Mouse (Mus musculus): ENCODE data around the gene Aldh3b1. TPM values are rescaled to one million over a fixed set of nuclear protein-coding genes. Genes with fewer than 3 reads are reported as not detected.

The Aldh3b1 gene
- polyA plus RNA-seq, 1 experiment from 2014 or later: 2.3 TPM

DNA sequence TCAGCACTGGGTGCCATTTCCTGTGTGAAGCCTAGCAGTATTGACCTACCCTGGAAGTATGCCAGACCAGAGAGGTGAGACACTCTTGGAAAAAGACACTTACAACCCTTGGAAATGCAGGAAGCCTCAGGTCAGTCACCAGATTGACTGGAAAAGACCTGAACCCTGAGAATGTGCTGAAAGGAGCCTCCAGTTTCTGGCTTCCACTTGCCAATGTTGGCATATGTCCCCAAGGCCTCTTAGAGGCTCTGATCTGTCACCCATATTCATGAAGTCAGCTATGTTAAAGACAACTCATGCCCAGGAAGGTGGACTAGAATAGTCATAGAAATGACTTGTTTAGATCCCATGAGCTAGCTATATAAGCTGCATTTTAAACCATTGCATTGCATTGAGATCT is 58.1 kb downstream of the Aldh3b1 start:
- no peak for ATAC-seq (replicated peaks; ENCODE audit: insufficient number of reproducible peaks, low FRiP score, low TSS enrichment)
- H3K36me3 ChIP-seq (ENCODE audit: control insufficient read depth, insufficient read depth, low read length): 0 out of 2 replicates have a peak, but pooled peaks cover 2% of the 10 kb centered on the region
- no peaks in the 10 kb centered on the region for H3K27me3 ChIP-seq (ENCODE audit: control insufficient read depth, insufficient read depth, low read length)
- no peak overlapping the region for H3K9ac ChIP-seq (ENCODE audit: low read depth, low read length)
- H3K4me3 ChIP-seq (ENCODE audit: low read depth, low read length): no peak overlapping the region
- H3K4me2 ChIP-seq: no peak overlapping the region
- no peak overlapping the region for H3K27ac ChIP-seq (ENCODE audit: low read depth, low read length)
- H3K4me1 ChIP-seq (ENCODE audit: control insufficient read depth, insufficient read depth, low read length): peaks cover 5% of the 10 kb centered on the region; the same call in 1 of the 2 replicates
- no peaks in the 10 kb centered on the region for H3K9me3 ChIP-seq (replicated peaks; ENCODE audit: control insufficient read depth, low read length)

DNA sequence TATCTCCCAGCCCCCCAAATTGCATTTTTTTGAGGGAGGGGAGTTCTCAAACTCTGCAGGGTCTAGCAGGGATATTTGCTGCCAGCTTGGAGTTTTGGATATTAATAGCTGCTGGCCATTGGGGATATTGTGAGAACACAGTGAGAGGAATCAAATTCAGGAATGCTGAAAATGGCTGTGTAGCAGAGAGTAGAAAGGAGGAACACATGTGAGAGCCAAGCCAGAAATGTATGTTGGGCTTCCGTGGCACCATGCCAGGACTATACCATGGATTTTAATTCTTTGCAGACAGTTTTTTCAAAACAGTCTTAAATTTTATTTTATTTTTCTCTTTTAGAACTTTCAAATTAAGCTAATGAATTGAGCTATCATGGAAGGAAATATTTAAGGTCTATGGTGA is 61.3 kb downstream of the Aldh3b1 start:
- peaks cover 6% of the 10 kb centered on the region; the same call in 1 of the 2 replicates for H3K36me3 ChIP-seq (ENCODE audit: control insufficient read depth, insufficient read depth, low read length)
- peaks cover 5% of the 10 kb centered on the region; the same call in 1 of the 2 replicates for H3K4me1 ChIP-seq (ENCODE audit: control insufficient read depth, insufficient read depth, low read length)
- ATAC-seq (replicated peaks; ENCODE audit: insufficient number of reproducible peaks, low FRiP score, low TSS enrichment): no peak
- no peak overlapping the region for H3K9ac ChIP-seq (ENCODE audit: low read depth, low read length)
- no peaks in the 10 kb centered on the region for H3K27me3 ChIP-seq (ENCODE audit: control insufficient read depth, insufficient read depth, low read length)
- no peak overlapping the region for H3K4me2 ChIP-seq
- H3K9me3 ChIP-seq (replicated peaks; ENCODE audit: control insufficient read depth, low read length): no peaks in the 10 kb centered on the region
- 86% methylated on average over 1 of the region's 1 CpGs for WGBS (ENCODE audit: insufficient replicate concordance)
- H3K27ac ChIP-seq (ENCODE audit: low read depth, low read length): no peak overlapping the region
- H3K4me3 ChIP-seq (ENCODE audit: low read depth, low read length): no peak overlapping the region

DNA sequence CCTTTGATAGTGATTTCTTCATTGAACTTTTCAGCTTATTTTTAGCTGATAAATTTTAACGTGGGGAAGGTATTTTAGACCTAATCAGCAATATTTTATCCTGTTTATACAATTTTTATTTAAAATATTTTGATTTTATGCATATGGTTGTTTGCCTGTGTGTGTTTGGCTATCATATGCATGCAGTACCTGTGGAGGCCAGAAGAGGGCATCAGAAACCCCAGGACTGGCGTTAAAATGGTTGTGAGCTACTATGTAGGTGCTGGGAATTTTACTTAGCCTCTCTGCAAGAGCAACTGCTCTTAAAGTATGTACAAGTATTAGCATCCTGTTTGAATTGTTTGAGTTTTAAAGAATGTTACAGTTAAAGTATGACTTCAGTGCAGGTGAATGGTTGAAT is 64.6 kb downstream of the Aldh3b1 start:
- Histone ChIP-seq H3K4me3 (ENCODE audit: low read depth, low read length) (no peak overlapping the region), H3K4me2 (no peak overlapping the region), H3K36me3 (ENCODE audit: control insufficient read depth, insufficient read depth, low read length) (peaks cover 6% of the 10 kb centered on the region; the same call in 1 of the 2 replicates), H3K9me3 (replicated peaks; ENCODE audit: control insufficient read depth, low read length) (no peaks in the 10 kb centered on the region), H3K27me3 (ENCODE audit: control insufficient read depth, insufficient read depth, low read length) (no peaks in the 10 kb centered on the region), H3K27ac (ENCODE audit: low read depth, low read length) (no peak overlapping the region), H3K4me1 (ENCODE audit: control insufficient read depth, insufficient read depth, low read length) (peaks cover 5% of the 10 kb centered on the region), H3K9ac (ENCODE audit: low read depth, low read length) (no peak overlapping the region)
- WGBS (ENCODE audit: insufficient replicate concordance): 75% methylated on average over 2 of the region's 2 CpGs
- no peak for ATAC-seq (replicated peaks; ENCODE audit: insufficient number of reproducible peaks, low FRiP score, low TSS enrichment)

Other genes with a start within 250 kb of the Aldh3b1 start
- 4.6 and 5.3 TPM in 2 replicates for gene Lrp5, start 243.2 kb downstream of the Aldh3b1 start, polyA plus RNA-seq (2014; fragmentation: Nextera tagmentation; extraction: Ambion mirVana)
- gene 1810055G02Rik, start 221.5 kb downstream of the Aldh3b1 start, polyA plus RNA-seq (2014; fragmentation: Nextera tagmentation; extraction: Ambion mirVana): 30.3 and 33.6 TPM in 2 replicates
- gene Kmt5b, start 162.4 kb downstream of the Aldh3b1 start, polyA plus RNA-seq (2014; fragmentation: Nextera tagmentation; extraction: Ambion mirVana): 22.2 and 27.6 TPM in 2 replicates
- 26.6 and 27.9 TPM in 2 replicates for gene Chka, start 78.0 kb downstream of the Aldh3b1 start, polyA plus RNA-seq (2014; fragmentation: Nextera tagmentation; extraction: Ambion mirVana)
- 16.2 and 18.7 TPM in 2 replicates for gene Tcirg1, start 22.7 kb downstream of the Aldh3b1 start, polyA plus RNA-seq (2014; fragmentation: Nextera tagmentation; extraction: Ambion mirVana)
- 364 and 376 TPM in 2 replicates for gene Ndufs8, start 17.0 kb downstream of the Aldh3b1 start, polyA plus RNA-seq (2014; fragmentation: Nextera tagmentation; extraction: Ambion mirVana)
- 4.5 and 6.2 TPM in 2 replicates for gene Unc93b1, start 5.4 kb upstream of the Aldh3b1 start, polyA plus RNA-seq (2014; fragmentation: Nextera tagmentation; extraction: Ambion mirVana)
- gene Aldh3b3, start 28.8 kb upstream of the Aldh3b1 start, polyA plus RNA-seq (2014; fragmentation: Nextera tagmentation; extraction: Ambion mirVana): not detected in 2 replicates
- gene Aldh3b2, start 42.5 kb upstream of the Aldh3b1 start, polyA plus RNA-seq (2014; fragmentation: Nextera tagmentation; extraction: Ambion mirVana): 0.16 TPM in 1 of 2 replicates, not detected in the other
- 8.0 and 11.3 TPM in 2 replicates for gene Acy3, start 56.8 kb upstream of the Aldh3b1 start, polyA plus RNA-seq (2014; fragmentation: Nextera tagmentation; extraction: Ambion mirVana)
- 0.11 TPM in 1 of 2 replicates, not detected in the other for gene Tbx10, start 62.9 kb upstream of the Aldh3b1 start, polyA plus RNA-seq (2014; fragmentation: Nextera tagmentation; extraction: Ambion mirVana)
- gene Nudt8, start 70.8 kb upstream of the Aldh3b1 start, polyA plus RNA-seq (2014; fragmentation: Nextera tagmentation; extraction: Ambion mirVana): 48.0 and 48.8 TPM in 2 replicates
- 2.3 and 2.5 TPM in 2 replicates for gene Gm49405, start 70.8 kb upstream of the Aldh3b1 start, polyA plus RNA-seq (2014; fragmentation: Nextera tagmentation; extraction: Ambion mirVana)
- gene Doc2g, start 73.5 kb upstream of the Aldh3b1 start, polyA plus RNA-seq (2014; fragmentation: Nextera tagmentation; extraction: Ambion mirVana): 64.5 and 65.9 TPM in 2 replicates
- 369 and 417 TPM in 2 replicates for gene Ndufv1, start 83.0 kb upstream of the Aldh3b1 start, polyA plus RNA-seq (2014; fragmentation: Nextera tagmentation; extraction: Ambion mirVana)
- gene Gstp1, start 108.2 kb upstream of the Aldh3b1 start, polyA plus RNA-seq (2014; fragmentation: Nextera tagmentation; extraction: Ambion mirVana): 359 and 387 TPM in 2 replicates
- 2.9 and 3.4 TPM in 2 replicates for gene Gstp2, start 116.2 kb upstream of the Aldh3b1 start, polyA plus RNA-seq (2014; fragmentation: Nextera tagmentation; extraction: Ambion mirVana)
- gene Gstp3, start 129.8 kb upstream of the Aldh3b1 start, polyA plus RNA-seq (2014; fragmentation: Nextera tagmentation; extraction: Ambion mirVana): 0.49 TPM in 1 of 2 replicates, not detected in the other
- not detected in 2 replicates for gene Cabp2, start 151.8 kb upstream of the Aldh3b1 start, polyA plus RNA-seq (2014; fragmentation: Nextera tagmentation; extraction: Ambion mirVana)
- 63.4 and 64.0 TPM in 2 replicates for gene Cdk2ap2, start 167.4 kb upstream of the Aldh3b1 start, polyA plus RNA-seq (2014; fragmentation: Nextera tagmentation; extraction: Ambion mirVana)
- gene Pitpnm1, start 170.2 kb upstream of the Aldh3b1 start, polyA plus RNA-seq (2014; fragmentation: Nextera tagmentation; extraction: Ambion mirVana): 15.5 and 17.3 TPM in 2 replicates
- 91.4 and 93.4 TPM in 2 replicates for gene Aip, start 196.1 kb upstream of the Aldh3b1 start, polyA plus RNA-seq (2014; fragmentation: Nextera tagmentation; extraction: Ambion mirVana)
- not detected in 2 replicates for gene Gpr152, start 210.0 kb upstream of the Aldh3b1 start, polyA plus RNA-seq (2014; fragmentation: Nextera tagmentation; extraction: Ambion mirVana)
- gene Cabp4, start 214.2 kb upstream of the Aldh3b1 start, polyA plus RNA-seq (2014; fragmentation: Nextera tagmentation; extraction: Ambion mirVana): not detected in 2 replicates
- 109 and 113 TPM in 2 replicates for gene Coro1b, start 218.8 kb upstream of the Aldh3b1 start, polyA plus RNA-seq (2014; fragmentation: Nextera tagmentation; extraction: Ambion mirVana)
- gene Ptprcap, start 223.8 kb upstream of the Aldh3b1 start, polyA plus RNA-seq (2014; fragmentation: Nextera tagmentation; extraction: Ambion mirVana): 1.3 and 1.7 TPM in 2 replicates
- 34.3 and 38.1 TPM in 2 replicates for gene Rps6kb2, start 233.5 kb upstream of the Aldh3b1 start, polyA plus RNA-seq (2014; fragmentation: Nextera tagmentation; extraction: Ambion mirVana)
- gene Carns1, start 245.7 kb upstream of the Aldh3b1 start, polyA plus RNA-seq (2014; fragmentation: Nextera tagmentation; extraction: Ambion mirVana): 2.1 and 2.8 TPM in 2 replicates

All from heart, embryonic 11.5 days (tissue).